ENCODE assay signal across 8 mouse cellular contexts in genomic region chr12:69296511-69297410, GRCm38 (mm10). TPM values are rescaled to one million over a fixed set of nuclear protein-coding genes. Genes with fewer than 3 reads are reported as not detected.
DNase-seq lines count a peak whose midpoint lies in the region; ATAC-seq and TF ChIP-seq lines count a peak whose summit lies in the region.

TSS of gene Klhdc2 (plus strand) at chr12:69296681.

- peak within 1 kb of the TSS; percentile 99 for H3K9ac ChIP-seq in heart, embryonic 11.5 days (ENCODE audit: low read depth, low read length)
- peak within 1 kb of the TSS; percentile 99 for H3K9ac ChIP-seq in kidney, embryonic 16.5 days (replicated peaks; ENCODE audit: low read length)
- H3K9ac ChIP-seq in liver, adult 2 months (ENCODE audit: low read depth, low read length) = peak within 1 kb of the TSS; percentile 98

- ATAC-seq in erythroblast, adult 5-6 weeks (replicated peaks; ENCODE audit: low FRiP score, poor library complexity, severe bottlenecking) = peak; percentile 53
- peak; percentile 86 for ATAC-seq in heart, embryonic 11.5 days (replicated peaks; ENCODE audit: insufficient number of reproducible peaks, low FRiP score, low TSS enrichment)
- ATAC-seq in kidney, embryonic 16.5 days (ENCODE audit: low FRiP score, low TSS enrichment) = peak; percentile 96

- WGBS in heart, embryonic 11.5 days (ENCODE audit: insufficient replicate concordance) = under 1% methylated on average over 82 of the region's 98 CpGs
- WGBS in kidney, embryonic 16.5 days = under 1% methylated on average over 98 of the region's 98 CpGs
- WGBS in liver, adult 2 months = under 1% methylated on average over 98 of the region's 98 CpGs

- peak; percentile 72 to 76 for DNase-seq in B cell, adult 2 months
- peak; percentile 98 for DNase-seq in brain, adult 2 months (ENCODE audit: low read depth, low spot score)
- peak; percentile 53 for DNase-seq in liver, adult 2 months (ENCODE audit: extremely low read depth, low read depth, low spot score)
- peak; percentile 68 for DNase-seq in splenic B cell, adult 2 months (ENCODE audit: low read depth, low spot score)

- peak within 1 kb of the TSS; percentile 98 for H3K4me3 ChIP-seq in heart, embryonic 11.5 days (ENCODE audit: low read depth, low read length)
- H3K4me3 ChIP-seq in kidney, embryonic 16.5 days (ENCODE audit: low read length) = peak within 1 kb of the TSS; percentile 97
- peak within 1 kb of the TSS; percentile 96 for H3K4me3 ChIP-seq in liver, adult 2 months (ENCODE audit: insufficient read depth, low read depth, low read length)
- H3K4me3 ChIP-seq in myocyte = peak within 1 kb of the TSS; percentile 85

- 0 out of 2 replicates have a peak, but pooled peaks have one; percentile 0 for TF ChIP-seq CTCF in liver, adult 2 months (IDR thresholded peaks at IDR 0.05; ENCODE audit: low read depth, low read length)

- H3K79me2 ChIP-seq in liver, adult 2 months (ENCODE audit: control insufficient read depth, insufficient read depth, low read length) = peaks cover 10% of the 10 kb centered on the region; the same call in 1 of the 2 replicates
- H3K79me2 ChIP-seq in myocyte (ENCODE audit: control insufficient read depth, insufficient read depth) = peaks cover 31% of the 10 kb centered on the region

- H3K27ac ChIP-seq in heart, embryonic 11.5 days (ENCODE audit: low read depth, low read length) = peak within 1 kb of the TSS; percentile 94
- H3K27ac ChIP-seq in kidney, embryonic 16.5 days (ENCODE audit: low read length) = peak within 1 kb of the TSS; percentile 96
- peak within 1 kb of the TSS; percentile 83 for H3K27ac ChIP-seq in liver, adult 2 months (replicated peaks; ENCODE audit: insufficient read depth, low read depth, low read length)

- H3K9me3 ChIP-seq in heart, embryonic 11.5 days (replicated peaks; ENCODE audit: control insufficient read depth, low read length) = no peaks in the 10 kb centered on the region
- H3K9me3 ChIP-seq in kidney, embryonic 16.5 days (ENCODE audit: low read length) = no peaks in the 10 kb centered on the region

- peak within 1 kb of the TSS; percentile 86 for H3K4me2 ChIP-seq in heart, embryonic 11.5 days
- H3K4me2 ChIP-seq in kidney, embryonic 16.5 days (replicated peaks; ENCODE audit: low read depth, low read length) = peak within 1 kb of the TSS; percentile 79
- H3K4me2 ChIP-seq in myocyte (ENCODE audit: low read depth) = peak within 1 kb of the TSS; percentile 89

- TF ChIP-seq POLR2A in liver, adult 2 months (IDR thresholded peaks at IDR 0.05; ENCODE audit: extremely low read depth, insufficient read depth, low read length) = 0 out of 2 replicates have a peak, but pooled peaks have one; percentile 57
- peak; percentile 80 for TF ChIP-seq POLR2A in myocyte (IDR thresholded peaks at IDR 0.05; ENCODE audit: insufficient read length, low read depth)

- peaks cover 6% of the 10 kb centered on the region for H3K36me3 ChIP-seq in heart, embryonic 11.5 days (ENCODE audit: control insufficient read depth, insufficient read depth, low read length)
- peaks cover 13% of the 10 kb centered on the region for H3K36me3 ChIP-seq in kidney, embryonic 16.5 days (ENCODE audit: insufficient read depth, low read length)
- peaks cover 3% of the 10 kb centered on the region; the same call in 1 of the 2 replicates for H3K36me3 ChIP-seq in liver, adult 2 months (ENCODE audit: control insufficient read depth, insufficient read depth, low read length)
- H3K36me3 ChIP-seq in myocyte (ENCODE audit: control insufficient read depth, insufficient read depth) = peaks cover 4% of the 10 kb centered on the region
- H3K36me3 ChIP-seq in splenic B cell, adult 2 months (ENCODE audit: control insufficient read depth, insufficient read depth, low read length, poor library complexity, severe bottlenecking) = no peaks in the 10 kb centered on the region

- peak within 1 kb of the TSS; percentile 86 for H3ac ChIP-seq in myocyte (ENCODE audit: control insufficient read depth, insufficient read length)

- no peaks in the 10 kb centered on the region for H3K27me3 ChIP-seq in heart, embryonic 11.5 days (ENCODE audit: control insufficient read depth, insufficient read depth, low read length)
- no peaks in the 10 kb centered on the region for H3K27me3 ChIP-seq in kidney, embryonic 16.5 days (ENCODE audit: insufficient read depth, low read length)
- H3K27me3 ChIP-seq in liver, adult 2 months (ENCODE audit: control insufficient read depth, insufficient read depth, low read length) = no peaks in the 10 kb centered on the region
- no peaks in the 10 kb centered on the region for H3K27me3 ChIP-seq in myocyte (ENCODE audit: control insufficient read depth, insufficient read depth, insufficient read length)
- no peaks in the 10 kb centered on the region for H3K27me3 ChIP-seq in splenic B cell, adult 2 months (ENCODE audit: control insufficient read depth, insufficient read depth, low read length, poor library complexity, severe bottlenecking)

- peaks cover 16% of the 10 kb centered on the region; the same call in 1 of the 2 replicates for H3K4me1 ChIP-seq in heart, embryonic 11.5 days (ENCODE audit: control insufficient read depth, insufficient read depth, low read length)
- peaks cover 28% of the 10 kb centered on the region for H3K4me1 ChIP-seq in kidney, embryonic 16.5 days (ENCODE audit: insufficient read depth, low read length)
- peaks cover 11% of the 10 kb centered on the region for H3K4me1 ChIP-seq in liver, adult 2 months (ENCODE audit: control insufficient read depth, insufficient read depth, low read length)

TF ChIP-seq in myocyte, 11 proteins besides CTCF, POLR2A, EP300 and RAD21:
- TF ChIP-seq MAX (IDR thresholded peaks at IDR 0.05; ENCODE audit: low read depth) = no peak
- TF ChIP-seq MYOG (IDR thresholded peaks at IDR 0.05; ENCODE audit: control insufficient read depth in 1 of 3, insufficient read depth in 1 of 3, insufficient read length in 2 of 3, low read depth in 2 of 3) = peak in 2 of 3 experiments; percentile 32 to 52
- peak in 1 of 3 experiments; percentile 31 for TF ChIP-seq MYOD1 (IDR thresholded peaks at IDR 0.05; ENCODE audit: control insufficient read depth in 1 of 3, insufficient read length in 2 of 3, low read depth in 2 of 3)
- TF ChIP-seq TCF12 (IDR thresholded peaks at IDR 0.05; ENCODE audit: insufficient read depth, poor library complexity, severe bottlenecking) = no peak
- TF ChIP-seq E2F4 (IDR thresholded peaks at IDR 0.05; ENCODE audit: insufficient read depth) = no peak
- TF ChIP-seq TCF3 (IDR thresholded peaks at IDR 0.05; ENCODE audit: insufficient read length, low read depth) = no peak
- peak; percentile 92 for TF ChIP-seq POLR2AphosphoS2 (IDR thresholded peaks at IDR 0.05; ENCODE audit: insufficient read length, low read depth)
- TF ChIP-seq SRF (IDR thresholded peaks at IDR 0.05; ENCODE audit: control insufficient read depth, insufficient read length, low read depth) = peak; percentile 48
- no peak for TF ChIP-seq USF1 (IDR thresholded peaks at IDR 0.05; ENCODE audit: low read depth)

RNA-seq across cellular contexts. Expression of gene Klhdc2, which starts in this region (rescaled TPM):
- total RNA-seq in erythroblast, adult 5-6 weeks (2015; ENCODE audit: low replicate concordance) = 47.8 and 63.7 TPM in 2 replicates
- 61.5 and 62.0 TPM in 2 replicates for total RNA-seq in erythroblast, adult 5-6 weeks (2017; ENCODE audit: low replicate concordance)
- 151 and 157 TPM in 2 replicates for polyA plus RNA-seq in heart, embryonic 11.5 days (2014; fragmentation: Nextera tagmentation; extraction: Ambion mirVana)
- 139 and 142 TPM in 2 replicates for polyA plus RNA-seq in kidney, embryonic 16.5 days (2015; fragmentation: Nextera tagmentation; extraction: Ambion mirVana)
- total RNA-seq in liver, adult 2 months (2014; rRNA removed) = 40.5 and 43.0 TPM in 2 replicates
- polyA plus RNA-seq in liver, adult 2 months (2012; rRNA removed) = 22.2 TPM in 2 replicates
- polyA plus RNA-seq in myocyte (2012; fragmentation: generic; extraction: Trizol) = 59.9 TPM

Comparison
In these comparisons a context has a peak if more than half of its experiments do, and no peak if none do; other contexts are left out.
1. Peak in every context shown above with its lines: DNase-seq, ATAC-seq, H3K4me3 ChIP-seq and H3K27ac ChIP-seq.